Mouse (Mus musculus): ENCODE measurements around the gene Actr5.

DNA sequence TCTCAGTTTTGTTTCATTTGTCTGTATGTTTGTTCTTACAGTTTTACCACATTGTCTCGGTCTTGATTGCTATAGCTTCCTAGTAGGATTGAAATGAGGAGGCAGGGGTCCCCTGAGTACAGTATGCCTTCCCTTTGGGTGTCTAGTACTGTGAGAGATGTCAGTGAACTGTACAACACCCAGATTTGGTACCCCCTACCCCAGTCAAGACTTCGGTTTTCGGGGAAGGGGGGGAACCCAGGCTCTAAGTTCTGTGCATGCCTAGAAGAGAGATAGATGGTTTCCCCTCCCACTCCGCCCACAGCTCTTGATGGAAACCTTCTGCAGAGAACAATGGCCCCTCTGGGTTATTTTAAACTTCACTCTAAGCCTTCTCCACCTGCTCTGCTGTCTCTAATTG is 40.4 kb downstream of the Actr5 start, which contains the start of gene Ppp1r16b:
- TF ChIP-seq EP300 (IDR thresholded peaks at IDR 0.05) = no peak
- TF ChIP-seq CTCF (IDR thresholded peaks at IDR 0.05) = no peak
